In the genomic region with DNA sequence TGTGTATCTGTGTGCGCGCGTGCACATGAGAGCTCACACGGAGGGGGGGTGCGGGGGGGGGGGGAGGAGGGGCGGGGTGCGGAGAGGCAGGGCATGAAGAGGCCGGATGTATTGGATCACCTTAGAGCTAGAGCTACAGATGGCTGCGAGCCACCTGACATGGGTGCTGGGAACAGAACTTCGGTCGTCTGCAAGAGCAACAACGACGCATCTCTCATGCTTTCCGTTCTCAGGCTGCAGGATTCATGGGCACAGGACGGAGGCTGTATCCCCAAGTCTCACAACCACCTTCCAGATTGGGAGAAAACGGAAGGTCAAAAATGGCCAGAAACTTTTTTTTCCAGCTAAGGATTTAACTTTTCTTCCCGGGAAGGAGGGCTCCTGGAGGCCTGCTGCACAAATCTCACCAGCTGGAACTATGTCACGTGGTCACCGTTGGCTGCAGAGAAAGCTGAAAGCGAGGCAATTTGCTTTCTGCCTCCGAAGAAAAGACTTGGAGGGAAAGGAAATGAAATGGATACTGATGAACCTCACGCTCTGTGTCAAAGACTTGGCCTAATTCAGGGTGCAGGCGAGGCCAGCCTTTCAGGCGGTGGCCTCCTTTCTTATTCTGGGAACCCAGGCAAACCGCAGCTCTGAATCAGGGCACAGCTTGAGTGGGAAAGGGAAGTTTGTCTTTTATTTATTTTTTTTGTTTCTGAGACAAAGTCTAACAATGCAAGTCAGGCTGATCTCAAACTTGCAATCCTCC, we compare ENCODE assay signal across 12 mouse cellular contexts. TPM values are rescaled to one million over a fixed set of nuclear protein-coding genes. Genes with fewer than 3 reads are reported as not detected.
A peak's percentile ranks its signal among the peaks of the same experiment; 100 is the strongest.
DNase-seq lines count a peak whose midpoint lies in the region; ATAC-seq and TF ChIP-seq lines count a peak whose summit lies in the region.
"Had no signal": no experiment of that assay in that cellular context is flagged by ENCODE, and none has a peak within 500 bp of the region (broad histone marks: within the 10 kb centered on the region; RNA-seq: fewer than 3 reads in every experiment).

No protein-coding gene starts in this region.

- intact Hi-C loops in heart, postnatal 25 days (cut with DNase I): no loop called here

- no peak overlapping the region for H3K9ac ChIP-seq in lung, postnatal 0 days (replicated peaks; ENCODE audit: low read depth)
- H3K9ac ChIP-seq: heart, embryonic 15.5 days had no signal

- H3K4me3 ChIP-seq in lung, postnatal 0 days (ENCODE audit: low read depth, low read length): no peak overlapping the region
- no peak overlapping the region for H3K4me3 ChIP-seq in lung, adult 2 months (replicated peaks; ENCODE audit: extremely low read depth, low read depth, low read length)
- H3K4me3 ChIP-seq: erythroblast, embryonic 14.5 days; heart, embryonic 15.5 days had no signal

- H3K9me3 ChIP-seq in lung, postnatal 0 days (ENCODE audit: low read length): no peaks in the 10 kb centered on the region

- WGBS in lung, postnatal 0 days: 71% methylated on average over 25 of the region's 25 CpGs
- 66% methylated on average over 25 of the region's 25 CpGs for whole genome bisulfite sequencing in lung, adult 2 months

- TF ChIP-seq POLR2A in lung, adult 2 months (IDR thresholded peaks at IDR 0.05; ENCODE audit: borderline replicate concordance, extremely low read depth, low read depth, low read length): no peak

- no peaks in the 10 kb centered on the region for H3K4me1 ChIP-seq in lung, postnatal 0 days (ENCODE audit: insufficient read depth, low read depth, low read length)
- no peaks in the 10 kb centered on the region for H3K4me1 ChIP-seq in lung, adult 2 months (ENCODE audit: control insufficient read depth, insufficient read depth, low read length)

- ATAC-seq in lung, postnatal 0 days: no peak
- no peak for ATAC-seq in erythroid progenitor cell, adult 5-6 weeks (replicated peaks; ENCODE audit: low FRiP score, poor library complexity, severe bottlenecking)

- peak; percentile 18 for DNase-seq in heart, postnatal 4 days
- no peak for DNase-seq in heart, postnatal 25 days (ENCODE audit: low spot score)
- DNase-seq in lung, postnatal 0 days (ENCODE audit: low spot score): peak; percentile 48
- DNase-seq in lung, adult 2 months: no peak
- DNase-seq in fibroblast of lung, adult 2 months (ENCODE audit: low read depth): peak; percentile 75
- DNase-seq in lung, postnatal 36 days: peak; percentile 20
- DNase-seq in yolk sac, embryonic 10.5 days (ENCODE audit: low spot score): no peak
- DNase-seq: kidney, adult 9 months; thymus, postnatal 4 days had no signal

- no peak for TF ChIP-seq CTCF in lung, postnatal 0 days (IDR thresholded peaks at IDR 0.05)
- no peak for TF ChIP-seq CTCF in lung, adult 2 months (IDR thresholded peaks at IDR 0.05; ENCODE audit: insufficient read depth, low read length)

- TF ChIP-seq EP300 in lung, postnatal 0 days (IDR thresholded peaks at IDR 0.05): no peak

- H3K36me3 ChIP-seq in lung, postnatal 0 days (ENCODE audit: insufficient read depth, low read length): no peaks in the 10 kb centered on the region
- H3K36me3 ChIP-seq: heart, embryonic 15.5 days had no signal

- H3K27ac ChIP-seq in lung, postnatal 0 days (ENCODE audit: low read length): no peak overlapping the region
- H3K27ac ChIP-seq: heart, embryonic 15.5 days had no signal

- H3K27me3 ChIP-seq in lung, postnatal 0 days (replicated peaks; ENCODE audit: insufficient read depth, low read length): no peaks in the 10 kb centered on the region
- H3K27me3 ChIP-seq: heart, embryonic 15.5 days had no signal

- H3K4me2 ChIP-seq in lung, postnatal 0 days (replicated peaks; ENCODE audit: low read depth, low read length): no peak overlapping the region
- H3K4me2 ChIP-seq: heart, embryonic 15.5 days had no signal

RNA-seq across cellular contexts. Expression of gene Mcur1, which starts 7.3 kb away (rescaled TPM):
- 10 to 100 TPM; 34.6 to 36.9 TPM for total RNA-seq in heart, postnatal 4 days (2021)
- total RNA-seq in heart, postnatal 25 days (2021): 10 to 100 TPM; 45.0 to 46.3 TPM
- 20.0 and 21.0 TPM in 2 replicates for polyA plus RNA-seq in lung, postnatal 0 days (2015; fragmentation: Nextera tagmentation; extraction: Ambion mirVana)
- 23.2 and 24.3 TPM in 2 replicates for polyA plus RNA-seq in lung, adult 2 months (2012; rRNA removed)
- 8.6 and 11.3 TPM in 2 replicates for total RNA-seq in erythroid progenitor cell, adult 5-6 weeks (2015; ENCODE audit: low replicate concordance)
- 4.7 and 16.6 TPM in 2 replicates for total RNA-seq in erythroid progenitor cell, adult 5-6 weeks (2017; ENCODE audit: low replicate concordance)

RNA-seq across cellular contexts. Expression of gene Rnf182, which starts 48.2 kb away (rescaled TPM):
- under 1 TPM; 0.36 to 0.50 TPM for total RNA-seq in heart, postnatal 4 days (2021)
- under 1 TPM in 1 of 2 experiments, not detected in 1; 0.22 TPM for total RNA-seq in heart, postnatal 25 days (2021)
- polyA plus RNA-seq in lung, postnatal 0 days (2015; fragmentation: Nextera tagmentation; extraction: Ambion mirVana): 0.37 and 0.63 TPM in 2 replicates
- 0.07 TPM in 1 of 2 replicates, not detected in the other for polyA plus RNA-seq in lung, adult 2 months (2012; rRNA removed)
- total RNA-seq in erythroid progenitor cell, adult 5-6 weeks (2015; ENCODE audit: low replicate concordance): not detected in 2 replicates
- total RNA-seq in erythroid progenitor cell, adult 5-6 weeks (2017; ENCODE audit: low replicate concordance): not detected in 2 replicates
- polyA plus RNA-seq: erythroblast, embryonic 14.5 days had no signal

Comparison
In these comparisons a context has a peak if more than half of its experiments do, and no peak if none do; other contexts are left out.
1. DNase-seq: peak in heart, postnatal 4 days (single experiment), lung, postnatal 0 days (single experiment), fibroblast of lung, adult 2 months (single experiment) and lung, postnatal 36 days (single experiment); none in heart, postnatal 25 days (single experiment), lung, adult 2 months (single experiment) and yolk sac, embryonic 10.5 days (single experiment).